Mouse (Mus musculus) heart, adult 2 months (tissue): ENCODE results near the gene Lcor. TPM values are rescaled to one million over a fixed set of nuclear protein-coding genes. Genes with fewer than 3 reads are reported as not detected.

ENCODE experiments used
- DNase-seq, 2 experiments: peaks; one replicate each; pipeline ENCODE4 v3.0.0; 2021
- H3K27ac ChIP-seq: fragments of 200-600 bp; 2 replicates; pipeline ENCODE4 v1.8.1; 2022
- H3K27me3 ChIP-seq: fragments of 200-500 bp; 2 replicates; pipeline ENCODE4 v1.6.1; 2012; ENCODE audit warnings: mild to moderate bottlenecking, low read length, inconsistent platforms, mixed read lengths; ENCODE audit not compliant: control insufficient read depth, insufficient read depth
- H3K36me3 ChIP-seq: fragments of 200-500 bp; 2 replicates; pipeline ENCODE4 v1.6.1; 2012; ENCODE audit warnings: low read length, inconsistent platforms; ENCODE audit not compliant: control insufficient read depth, insufficient read depth
- H3K4me1 ChIP-seq: fragments of 200-500 bp; 2 replicates; pipeline ENCODE4 v1.6.1; 2011; ENCODE audit warnings: low read length; ENCODE audit not compliant: control insufficient read depth, insufficient read depth
- H3K4me3 ChIP-seq: fragments of 200-600 bp; 2 replicates; pipeline ENCODE4 v1.8.1; 2022
- H3K79me2 ChIP-seq: fragments of 200-500 bp; replicated peaks from 2 replicates; pipeline ENCODE4 v1.6.1; 2012; ENCODE audit warnings: mild to moderate bottlenecking, inconsistent platforms, low read length, moderate library complexity, mixed read lengths; ENCODE audit not compliant: control insufficient read depth, insufficient read depth
- H3K9ac ChIP-seq: fragments of 200-500 bp; 2 replicates; pipeline ENCODE4 v1.6.1; 2012; ENCODE audit warnings: low read depth, mild to moderate bottlenecking, control low read depth, inconsistent platforms, low read length, mixed read lengths
- CTCF ChIP-seq: fragments of 200-600 bp; IDR thresholded peaks from 2 replicates; pipeline ENCODE4 v1.8.1; 2022; ENCODE audit warnings: antibody characterized with exemption, mild to moderate bottlenecking, moderate library complexity
- EP300 ChIP-seq: fragments of 200-500 bp; IDR thresholded peaks from 2 replicates; pipeline ENCODE4 v1.6.1; 2011; ENCODE audit warnings: low read depth, low read length, control low read depth; ENCODE audit not compliant: insufficient read depth
- POLR2A ChIP-seq: fragments of 200-500 bp; IDR thresholded peaks from 2 replicates; pipeline ENCODE4 v1.6.1; 2011; ENCODE audit warnings: mild to moderate bottlenecking, low read depth, low read length, control low read depth; ENCODE audit not compliant: insufficient read depth
- WGBS: fragments of 180-500 bp; shearing (Covaris S2); methylation state at CpG from one replicate; pipeline ENCODE4 v1.1.7; 2018; 5-methylcytosine and 5-hydroxymethylcytosine counted together
- intact Hi-C: fragments of 180-260 bp; cut with DNase I; formaldehyde crosslinking; loops from one replicate; pipeline ENCODE4 v1.15.1; 2025
- polyA plus RNA-seq: library from polyadenylated mRNA; depleted of rRNA; stranded (reverse); fragments of >200 nt; gene quantifications from 2 replicates; pipeline ENCODE4 v1.2.3, GENCODE M21; 2012
- total RNA-seq, 2 experiments: library from RNA; stranded (reverse); gene quantifications; 2 replicates each; pipeline ENCODE4 v1.2.3; 2021

The Lcor gene
- total and polyA plus RNA-seq, 3 experiments: 1.7 to 12.8 (median 12.2) TPM

GRCm38 (mm10) chr19:41519121-41519520 is 36.7 kb downstream of the Lcor start:
- Histone ChIP-seq H3K79me2 (peaks cover 6% of the 10 kb centered on the region), H3K27me3 (no peaks in the 10 kb centered on the region), H3K4me1 (peaks cover 6% of the 10 kb centered on the region), H3K4me3 (no peak overlapping the region), H3K36me3 (peaks cover 8% of the 10 kb centered on the region), H3K27ac (no peak overlapping the region), H3K9ac (no peak overlapping the region)
- TF ChIP-seq EP300: no peak
- no peak for TF ChIP-seq CTCF
- TF ChIP-seq POLR2A: no peak
- WGBS: 67% methylated on average over 6 of the region's 6 CpGs
- no peak for DNase-seq
- intact Hi-C loops: no loop called here

- peaks cover 5% of the 10 kb centered on the region for H3K4me1 ChIP-seq
- intact Hi-C loops: no loop called here
- TF ChIP-seq POLR2A: no peak
- no peak for TF ChIP-seq EP300
- no peak for TF ChIP-seq CTCF
- WGBS: 64% methylated on average over 2 of the region's 2 CpGs
- peaks cover 4% of the 10 kb centered on the region for H3K79me2 ChIP-seq
- H3K9ac ChIP-seq: no peak overlapping the region
- no peak overlapping the region for H3K27ac ChIP-seq
- no peak overlapping the region for H3K4me3 ChIP-seq
- H3K27me3 ChIP-seq: no peaks in the 10 kb centered on the region
- peaks cover 8% of the 10 kb centered on the region for H3K36me3 ChIP-seq
- DNase-seq: no peak
These were observed 39.8 kb downstream of the Lcor start for GRCm38 (mm10) chr19:41522246-41522645.

- intact Hi-C loops: no loop called here
- Histone ChIP-seq H3K4me3 (no peak overlapping the region), H3K4me1 (peaks cover 5% of the 10 kb centered on the region), H3K79me2 (peaks cover 4% of the 10 kb centered on the region), H3K27ac (no peak overlapping the region), H3K27me3 (no peaks in the 10 kb centered on the region), H3K9ac (no peak overlapping the region), H3K36me3 (peaks cover 6% of the 10 kb centered on the region)
- TF ChIP-seq EP300: no peak
- no peak for TF ChIP-seq POLR2A
- TF ChIP-seq CTCF: no peak
- 37% methylated on average over 3 of the region's 3 CpGs for WGBS
- no peak for DNase-seq
These were observed 41.5 kb downstream of the Lcor start for GRCm38 (mm10) chr19:41523798-41524563.

GRCm38 (mm10) chr19:41529169-41529568 is 46.7 kb downstream of the Lcor start:
- DNase-seq: no peak
- H3K27ac ChIP-seq: no peak overlapping the region
- TF ChIP-seq POLR2A (no peak), EP300 (no peak), CTCF (no peak)
- H3K27me3 ChIP-seq: no peaks in the 10 kb centered on the region
- no peak overlapping the region for H3K4me3 ChIP-seq
- intact Hi-C loops: no loop called here
- 79% methylated on average over 3 of the region's 3 CpGs for WGBS
- no peaks in the 10 kb centered on the region for H3K4me1 ChIP-seq
- no peaks in the 10 kb centered on the region for H3K79me2 ChIP-seq
- peaks cover under 1% of the 10 kb centered on the region for H3K36me3 ChIP-seq
- no peak overlapping the region for H3K9ac ChIP-seq

GRCm38 (mm10) chr19:41534021-41534420 is 51.6 kb downstream of the Lcor start:
- 82% methylated on average over 3 of the region's 3 CpGs for WGBS

GRCm38 (mm10) chr19:41556981-41557380 is 74.5 kb downstream of the Lcor start:
- intact Hi-C loops: no loop called here
- TF ChIP-seq CTCF: no peak
- no peak for TF ChIP-seq POLR2A
- no peak for TF ChIP-seq EP300
- H3K4me3 ChIP-seq: no peak overlapping the region
- no peaks in the 10 kb centered on the region; the same call in 1 of the 2 replicates for H3K4me1 ChIP-seq
- no peaks in the 10 kb centered on the region for H3K27me3 ChIP-seq
- no peak for DNase-seq
- H3K36me3 ChIP-seq: peaks cover 10% of the 10 kb centered on the region; the same call in 1 of the 2 replicates
- 80% methylated on average over 4 of the region's 4 CpGs for WGBS
- H3K9ac ChIP-seq: no peak overlapping the region
- no peak overlapping the region for H3K27ac ChIP-seq
- H3K79me2 ChIP-seq: 0 out of 2 replicates have a peak, but pooled peaks cover 2% of the 10 kb centered on the region

More at GRCm38 (mm10) chr19:41534021-41534420, 51.6 kb downstream of the Lcor start:
- Histone ChIP-seq H3K79me2 (no peaks in the 10 kb centered on the region), H3K9ac (no peak overlapping the region), H3K27ac (no peak overlapping the region), H3K4me3 (no peak overlapping the region), H3K4me1 (no peaks in the 10 kb centered on the region), H3K36me3 (no peaks in the 10 kb centered on the region; the same call in 1 of the 2 replicates), H3K27me3 (no peaks in the 10 kb centered on the region)
- DNase-seq: no peak
- intact Hi-C loops: no loop called here
- TF ChIP-seq CTCF: no peak
- TF ChIP-seq EP300: no peak
- TF ChIP-seq POLR2A: no peak
